Mouse (Mus musculus) heart, adult 2 months (tissue): ENCODE data around the gene Ptprd.

Experiments
- CTCF ChIP-seq: fragments of 200-600 bp; IDR thresholded peaks from 2 replicates; pipeline ENCODE4 v1.8.1; 2022; ENCODE audit warnings: antibody characterized with exemption, mild to moderate bottlenecking, moderate library complexity
- POLR2A ChIP-seq: fragments of 200-500 bp; IDR thresholded peaks from 2 replicates; pipeline ENCODE4 v1.6.1; 2011; ENCODE audit warnings: mild to moderate bottlenecking, low read depth, low read length, control low read depth; ENCODE audit not compliant: insufficient read depth

GRCm38 (mm10) chr4:76606808-76607207 lies 1605.0 kb downstream of the Ptprd start:
- TF ChIP-seq CTCF (no peak), POLR2A (no peak)
